Mouse (Mus musculus) midbrain, embryonic 15.5 days (tissue): ENCODE results near the gene Dclk1. TPM values are rescaled to one million over a fixed set of nuclear protein-coding genes. Genes with fewer than 3 reads are reported as not detected.

Experiments
- ATAC-seq: fragments of 200-750 bp; cut with Nextera tagmentation; replicated peaks from 2 replicates; pipeline ENCODE4 v1.8.0; 2017; ENCODE audit warnings: moderate TSS enrichment
- H3K27ac ChIP-seq: fragments of 300-500 bp; sonication (generic); 2 replicates; pipeline ENCODE4 v1.5.1; 2015; ENCODE audit warnings: mild to moderate bottlenecking, inconsistent platforms
- H3K27me3 ChIP-seq: fragments of 300-500 bp; sonication (generic); replicated peaks from 2 replicates; pipeline ENCODE4 v1.6.1; 2015; ENCODE audit warnings: inconsistent platforms
- H3K36me3 ChIP-seq: fragments of 300-500 bp; sonication (generic); replicated peaks from 2 replicates; pipeline ENCODE4 v1.6.1; 2015; ENCODE audit warnings: inconsistent platforms
- H3K4me1 ChIP-seq: fragments of 300-500 bp; sonication (generic); 2 replicates; pipeline ENCODE4 v1.6.1; 2015; ENCODE audit warnings: inconsistent platforms
- H3K4me2 ChIP-seq: fragments of 300-500 bp; sonication (generic); 2 replicates; pipeline ENCODE4 v1.6.1; 2015; ENCODE audit warnings: inconsistent platforms, mild to moderate bottlenecking, moderate library complexity
- H3K4me3 ChIP-seq: fragments of 300-500 bp; sonication (generic); 2 replicates; pipeline ENCODE4 v1.5.1; 2015; ENCODE audit warnings: mild to moderate bottlenecking, inconsistent platforms
- H3K9ac ChIP-seq: fragments of 300-500 bp; sonication (generic); 2 replicates; pipeline ENCODE4 v1.6.1; 2015; ENCODE audit warnings: mild to moderate bottlenecking, inconsistent platforms
- H3K9me3 ChIP-seq: fragments of 300-500 bp; sonication (generic); 2 replicates; pipeline ENCODE4 v1.6.1; 2016; ENCODE audit warnings: inconsistent platforms
- WGBS: fragments of 180-500 bp; shearing (Covaris S2); methylation state at CpG from one replicate; pipeline ENCODE4 v1.1.7; 2015; ENCODE audit warnings: mixed read lengths; 5-methylcytosine and 5-hydroxymethylcytosine counted together
- polyA plus RNA-seq: library from polyadenylated mRNA; unstranded; fragments of >200 nt; fragmentation: Nextera tagmentation; extraction: Ambion mirVana; gene quantifications from 2 replicates; pipeline ENCODE4 v1.2.1, GENCODE M21; 2015

The Dclk1 gene
- polyA plus RNA-seq, 1 experiment from 2014 or later = 336 TPM

DNA sequence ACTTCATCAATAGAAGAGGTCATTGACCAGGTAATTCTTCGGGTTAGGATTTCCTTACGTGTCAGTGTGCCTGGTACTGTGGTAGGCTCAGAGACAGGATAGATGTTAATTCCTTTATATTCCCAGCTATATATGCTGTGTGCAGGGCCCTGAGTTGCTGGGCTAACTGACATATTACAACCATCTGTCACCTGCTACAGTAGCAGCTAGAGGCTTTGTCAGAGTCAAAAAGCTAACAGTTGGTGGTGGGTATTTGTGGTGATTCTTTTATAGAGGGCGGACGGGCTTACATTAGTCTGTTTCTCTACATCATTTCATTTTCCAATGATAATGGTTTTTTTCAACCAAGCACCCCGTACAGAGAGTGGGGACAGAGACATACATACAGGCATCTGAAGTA, 285.8 kb downstream of the Dclk1 start:
- Histone ChIP-seq H3K9me3 (no peaks in the 10 kb centered on the region), H3K9ac (no peak overlapping the region), H3K4me3 (no peak overlapping the region), H3K4me1 (peaks cover 74% of the 10 kb centered on the region), H3K27ac (peak overlapping the region; percentile 73), H3K4me2 (no peak overlapping the region), H3K36me3 (no peaks in the 10 kb centered on the region), H3K27me3 (no peaks in the 10 kb centered on the region)
- ATAC-seq = no peak
- WGBS = 53% methylated on average over 5 of the region's 5 CpGs

DNA sequence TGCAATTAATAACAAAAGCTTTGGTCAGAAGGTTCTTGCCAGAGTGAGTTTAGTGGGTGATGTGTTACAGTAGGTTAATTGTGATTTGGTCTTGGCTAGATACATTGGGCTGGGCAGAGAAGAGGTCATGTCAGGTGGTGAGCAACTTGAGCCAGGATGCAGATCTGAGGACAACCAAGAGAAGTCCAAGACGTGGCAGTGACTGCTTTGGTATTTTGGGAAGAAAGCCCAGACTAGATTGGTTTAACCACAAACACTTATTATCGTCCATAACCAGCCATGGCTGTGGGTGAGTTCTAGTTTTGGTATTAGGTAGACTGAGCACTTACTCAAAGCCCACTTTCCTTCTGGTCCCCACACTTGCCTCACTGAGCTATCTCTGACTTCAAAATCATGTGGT, 287.2 kb downstream of the Dclk1 start:
- H3K4me3 ChIP-seq = no peak overlapping the region
- WGBS = 93% methylated on average over 2 of the region's 2 CpGs
- H3K36me3 ChIP-seq = no peaks in the 10 kb centered on the region
- no peaks in the 10 kb centered on the region for H3K9me3 ChIP-seq
- H3K4me2 ChIP-seq = no peak overlapping the region
- H3K27ac ChIP-seq = no peak overlapping the region
- H3K4me1 ChIP-seq = peaks cover 64% of the 10 kb centered on the region
- no peaks in the 10 kb centered on the region for H3K27me3 ChIP-seq
- no peak for ATAC-seq
- no peak overlapping the region for H3K9ac ChIP-seq

GRCm38 (mm10) chr3:55531204-55532044, 289.3 kb downstream of the Dclk1 start:
- peak overlapping the region; percentile 57 for H3K27ac ChIP-seq
- H3K9ac ChIP-seq = no peak overlapping the region; the same call in 1 of the 2 replicates
- 0 out of 2 replicates have a peak, but pooled peaks cover 4% of the 10 kb centered on the region for H3K36me3 ChIP-seq
- H3K9me3 ChIP-seq = no peaks in the 10 kb centered on the region
- no peak overlapping the region for H3K4me2 ChIP-seq
- peaks cover 48% of the 10 kb centered on the region for H3K4me1 ChIP-seq
- no peak overlapping the region for H3K4me3 ChIP-seq
- no peaks in the 10 kb centered on the region for H3K27me3 ChIP-seq
- 71% methylated on average over 14 of the region's 14 CpGs for WGBS
- ATAC-seq = peak; percentile 65

GRCm38 (mm10) chr3:55532175-55532973, 290.2 kb downstream of the Dclk1 start:
- H3K4me2 ChIP-seq = no peak overlapping the region
- 55% methylated on average over 17 of the region's 17 CpGs for whole genome bisulfite sequencing
- peaks cover 39% of the 10 kb centered on the region for H3K4me1 ChIP-seq
- peak overlapping the region; percentile 57; the same call in 1 of the 2 replicates for H3K27ac ChIP-seq
- H3K9ac ChIP-seq = no peak overlapping the region
- H3K36me3 ChIP-seq = 0 out of 2 replicates have a peak, but pooled peaks cover 4% of the 10 kb centered on the region
- no peaks in the 10 kb centered on the region for H3K27me3 ChIP-seq
- no peaks in the 10 kb centered on the region for H3K9me3 ChIP-seq
- no peak overlapping the region for H3K4me3 ChIP-seq
- ATAC-seq = no peak

GRCm38 (mm10) chr3:55535591-55536200, 293.5 kb downstream of the Dclk1 start:
- no peak overlapping the region for H3K27ac ChIP-seq
- H3K4me3 ChIP-seq = no peak overlapping the region
- 81% methylated on average over 9 of the region's 9 CpGs for WGBS
- 0 out of 2 replicates have a peak, but pooled peaks cover 4% of the 10 kb centered on the region for H3K36me3 ChIP-seq
- ATAC-seq = no peak
- H3K9ac ChIP-seq = no peak overlapping the region
- no peaks in the 10 kb centered on the region for H3K27me3 ChIP-seq
- no peak overlapping the region for H3K4me2 ChIP-seq
- H3K9me3 ChIP-seq = no peaks in the 10 kb centered on the region
- H3K4me1 ChIP-seq = peaks cover 24% of the 10 kb centered on the region

DNA sequence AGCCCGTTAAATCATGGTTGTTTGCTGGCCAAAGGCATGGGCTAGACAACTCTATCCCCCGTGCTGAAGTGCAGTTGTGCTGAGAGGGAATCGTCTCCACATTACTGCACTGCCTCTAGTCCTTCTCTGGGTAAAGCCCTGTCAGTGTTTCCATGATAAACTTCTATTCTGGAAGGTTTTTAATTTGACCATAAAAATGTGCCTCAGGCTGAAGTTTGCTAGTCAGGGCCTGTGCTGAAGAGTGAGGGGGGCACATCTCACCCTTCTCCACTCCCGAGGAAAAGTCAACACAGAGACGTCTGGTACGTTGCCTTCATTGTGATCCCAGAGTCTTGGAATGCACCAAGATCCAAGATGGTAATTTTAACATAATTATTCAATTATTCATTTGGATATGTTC, 294.7 kb downstream of the Dclk1 start:
- H3K36me3 ChIP-seq = 0 out of 2 replicates have a peak, but pooled peaks cover 4% of the 10 kb centered on the region
- H3K4me1 ChIP-seq = peaks cover 14% of the 10 kb centered on the region
- H3K27me3 ChIP-seq = no peaks in the 10 kb centered on the region
- 59% methylated on average over 6 of the region's 6 CpGs for WGBS
- ATAC-seq = no peak
- H3K4me2 ChIP-seq = no peak overlapping the region
- H3K4me3 ChIP-seq = no peak overlapping the region
- H3K9me3 ChIP-seq = no peaks in the 10 kb centered on the region
- H3K9ac ChIP-seq = no peak overlapping the region
- no peak overlapping the region for H3K27ac ChIP-seq

DNA sequence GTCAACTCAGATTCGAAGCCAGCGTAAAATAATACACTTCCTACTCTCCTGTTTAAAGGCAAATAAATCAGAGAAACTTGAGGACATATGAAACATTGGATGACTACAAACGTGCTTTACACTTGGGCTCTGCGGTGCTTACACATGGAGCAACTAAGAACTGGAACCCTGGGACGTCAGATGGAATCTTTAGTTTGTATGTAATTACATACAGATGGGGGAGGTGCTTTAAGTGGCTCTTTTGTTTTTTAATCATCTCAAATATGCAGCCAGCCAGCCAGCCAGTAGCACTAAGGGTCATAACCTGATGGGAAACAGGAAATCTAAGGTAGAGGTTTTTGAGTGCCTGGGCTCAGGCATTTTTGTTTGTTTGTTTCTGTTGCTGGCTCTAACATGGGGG, 295.6 kb downstream of the Dclk1 start:
- H3K36me3 ChIP-seq = 0 out of 2 replicates have a peak, but pooled peaks cover 4% of the 10 kb centered on the region
- no peak overlapping the region for H3K4me3 ChIP-seq
- WGBS = 65% methylated on average over 5 of the region's 5 CpGs
- no peak for ATAC-seq
- no peak overlapping the region for H3K9ac ChIP-seq
- H3K9me3 ChIP-seq = no peaks in the 10 kb centered on the region
- H3K4me2 ChIP-seq = no peak overlapping the region
- H3K4me1 ChIP-seq = peaks cover 14% of the 10 kb centered on the region
- H3K27ac ChIP-seq = no peak overlapping the region
- H3K27me3 ChIP-seq = no peaks in the 10 kb centered on the region

DNA sequence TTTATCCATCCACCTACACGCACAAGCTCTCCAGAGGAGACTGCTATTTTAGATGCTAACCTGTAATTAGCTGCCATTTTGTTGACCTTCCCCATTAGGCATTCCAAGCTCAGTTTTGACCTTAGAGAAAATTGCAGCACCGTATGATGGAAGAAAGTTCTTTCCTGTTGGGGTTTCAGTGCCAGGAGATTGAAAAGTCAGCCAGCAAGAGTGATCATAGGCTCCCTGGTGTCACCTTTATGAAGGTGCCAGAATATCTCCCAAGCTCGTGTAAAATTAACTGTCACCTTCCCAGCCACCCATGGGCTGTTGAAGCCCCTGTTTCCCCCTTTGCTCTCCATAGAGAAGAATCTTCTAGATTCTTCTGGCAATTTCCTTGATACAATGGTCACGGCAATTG, 297.2 kb downstream of the Dclk1 start:
- 0 out of 2 replicates have a peak, but pooled peaks cover 4% of the 10 kb centered on the region for H3K36me3 ChIP-seq
- no peaks in the 10 kb centered on the region for H3K9me3 ChIP-seq
- H3K4me1 ChIP-seq = peaks cover 27% of the 10 kb centered on the region
- no peak overlapping the region for H3K27ac ChIP-seq
- 64% methylated on average over 4 of the region's 4 CpGs for WGBS
- H3K27me3 ChIP-seq = no peaks in the 10 kb centered on the region
- no peak overlapping the region for H3K4me3 ChIP-seq
- no peak overlapping the region for H3K4me2 ChIP-seq
- no peak overlapping the region for H3K9ac ChIP-seq
- ATAC-seq = no peak

GRCm38 (mm10) chr3:55539811-55540293, 297.7 kb downstream of the Dclk1 start:
- WGBS = 81% methylated on average over 12 of the region's 12 CpGs
- H3K9me3 ChIP-seq = no peaks in the 10 kb centered on the region

GRCm38 (mm10) chr3:55540406-55541140, 298.4 kb downstream of the Dclk1 start:
- WGBS = 90% methylated on average over 6 of the region's 6 CpGs
- peaks cover 29% of the 10 kb centered on the region for H3K4me1 ChIP-seq
- no peak overlapping the region for H3K4me3 ChIP-seq
- no peak overlapping the region for H3K9ac ChIP-seq
- H3K4me2 ChIP-seq = no peak overlapping the region
- no peaks in the 10 kb centered on the region for H3K36me3 ChIP-seq
- H3K27ac ChIP-seq = 0 out of 2 replicates have a peak overlapping the region, but pooled peaks have one; percentile 18
- ATAC-seq = no peak
- no peaks in the 10 kb centered on the region for H3K27me3 ChIP-seq
- H3K9me3 ChIP-seq = no peaks in the 10 kb centered on the region

More at GRCm38 (mm10) chr3:55539811-55540293, 297.7 kb downstream of the Dclk1 start:
- no peak overlapping the region for H3K9ac ChIP-seq
- H3K27ac ChIP-seq = no peak overlapping the region
- no peak overlapping the region for H3K4me2 ChIP-seq
- H3K4me1 ChIP-seq = peaks cover 29% of the 10 kb centered on the region
- H3K36me3 ChIP-seq = 0 out of 2 replicates have a peak, but pooled peaks cover under 1% of the 10 kb centered on the region
- H3K4me3 ChIP-seq = no peak overlapping the region
- ATAC-seq = no peak
- H3K27me3 ChIP-seq = no peaks in the 10 kb centered on the region

- peaks cover 29% of the 10 kb centered on the region for H3K4me1 ChIP-seq
- H3K27me3 ChIP-seq = no peaks in the 10 kb centered on the region
- H3K9me3 ChIP-seq = no peaks in the 10 kb centered on the region
- H3K9ac ChIP-seq = no peak overlapping the region
- H3K27ac ChIP-seq = peak overlapping the region; percentile 81
- WGBS = 92% methylated on average over 1 of the region's 1 CpGs
- no peaks in the 10 kb centered on the region for H3K36me3 ChIP-seq
- H3K4me3 ChIP-seq = no peak overlapping the region
- peak; percentile 28 for ATAC-seq
- peak overlapping the region; percentile 32; the same call in 1 of the 2 replicates for H3K4me2 ChIP-seq
Measured at GRCm38 (mm10) chr3:55541799-55542198, 299.6 kb downstream of the Dclk1 start.
